Comparison of ENCODE assay signal across 23 mouse cellular contexts in genomic region chr12:70304014-70304413, GRCm38 (mm10). TPM values are rescaled to one million over a fixed set of nuclear protein-coding genes. Genes with fewer than 3 reads are reported as not detected.
DNase-seq lines count a peak whose midpoint lies in the region; ATAC-seq and TF ChIP-seq lines count a peak whose summit lies in the region.
"Had no signal": no experiment of that assay in that cellular context is flagged by ENCODE, and none has a peak within 500 bp of the region (broad histone marks: within the 10 kb centered on the region; RNA-seq: fewer than 3 reads in every experiment).

No protein-coding gene starts in this region.

- DNase-seq in hindbrain, embryonic 14.5 days (ENCODE audit: low spot score) = peak; percentile 51
- DNase-seq in hindbrain, embryonic 10.5 days (ENCODE audit: low spot score) = no peak
- DNase-seq in neural tube, embryonic 10.5 days (ENCODE audit: extremely low spot score, low spot score) = no peak
- peak; percentile 45 for DNase-seq in hindbrain, postnatal 0 days (ENCODE audit: low spot score)
- no peak for DNase-seq in testis, postnatal 14 days (ENCODE audit: low spot score)
- DNase-seq in cerebellum, postnatal 25 days = no peak
- DNase-seq: adrenal gland, postnatal 36 days; B cell, adult 2 months; cerebellum, adult 18-20 months; gastrocnemius, postnatal 10 days; kidney, postnatal 4 days; layer of hippocampus, adult 9-11 months; lung, postnatal 4 days; thymus, adult 2 months; thymus, postnatal 4 days had no signal

- WGBS in hindbrain, embryonic 14.5 days = 51% methylated on average over 6 of the region's 6 CpGs
- WGBS in hindbrain, embryonic 10.5 days = 85% methylated on average over 6 of the region's 6 CpGs
- 78% methylated on average over 6 of the region's 6 CpGs for WGBS in neural tube, embryonic 13.5 days
- 64% methylated on average over 6 of the region's 6 CpGs for WGBS in hindbrain, postnatal 0 days

- no peaks in the 10 kb centered on the region for H3K9me3 ChIP-seq in hindbrain, embryonic 14.5 days (ENCODE audit: control insufficient read depth, low read length)
- H3K9me3 ChIP-seq in hindbrain, embryonic 10.5 days = no peaks in the 10 kb centered on the region
- H3K9me3 ChIP-seq in neural tube, embryonic 13.5 days = no peaks in the 10 kb centered on the region
- no peaks in the 10 kb centered on the region for H3K9me3 ChIP-seq in hindbrain, postnatal 0 days (ENCODE audit: low read length)
- H3K9me3 ChIP-seq: G1E; heart, embryonic 10.5 days; limb, embryonic 10.5 days had no signal

- H3K27ac ChIP-seq in hindbrain, embryonic 14.5 days = peak overlapping the region; percentile 58
- H3K27ac ChIP-seq in hindbrain, embryonic 10.5 days = no peak overlapping the region
- peak overlapping the region; percentile 52; the same call in 1 of the 2 replicates for H3K27ac ChIP-seq in neural tube, embryonic 13.5 days (replicated peaks)
- H3K27ac ChIP-seq in hindbrain, postnatal 0 days = peak overlapping the region; percentile 52; the same call in 1 of the 2 replicates
- H3K27ac ChIP-seq: heart, embryonic 10.5 days; limb, embryonic 10.5 days had no signal

- H3K9ac ChIP-seq in hindbrain, embryonic 14.5 days = no peak overlapping the region
- no peak overlapping the region for H3K9ac ChIP-seq in neural tube, embryonic 13.5 days
- H3K9ac ChIP-seq in hindbrain, postnatal 0 days (replicated peaks; ENCODE audit: low read length) = no peak overlapping the region

- no peak for TF ChIP-seq CTCF in hindbrain, postnatal 0 days (IDR thresholded peaks at IDR 0.05; ENCODE audit: low read depth)

- H3K4me1 ChIP-seq in hindbrain, embryonic 14.5 days (replicated peaks; ENCODE audit: control insufficient read depth, insufficient read depth, low read length) = peaks cover 30% of the 10 kb centered on the region; the same call in 1 of the 2 replicates
- no peaks in the 10 kb centered on the region for H3K4me1 ChIP-seq in hindbrain, embryonic 10.5 days (replicated peaks)
- H3K4me1 ChIP-seq in neural tube, embryonic 13.5 days (replicated peaks) = peaks cover 25% of the 10 kb centered on the region
- no peaks in the 10 kb centered on the region; the same call in 1 of the 2 replicates for H3K4me1 ChIP-seq in hindbrain, postnatal 0 days (ENCODE audit: insufficient read depth, low read length)
- H3K4me1 ChIP-seq: heart, embryonic 10.5 days; limb, embryonic 10.5 days had no signal

- H3K4me3 ChIP-seq in hindbrain, embryonic 14.5 days (replicated peaks; ENCODE audit: low read length) = no peak overlapping the region
- H3K4me3 ChIP-seq in hindbrain, embryonic 10.5 days = no peak overlapping the region
- H3K4me3 ChIP-seq in neural tube, embryonic 13.5 days = no peak overlapping the region
- no peak overlapping the region for H3K4me3 ChIP-seq in hindbrain, postnatal 0 days (ENCODE audit: low read length)
- H3K4me3 ChIP-seq: heart, embryonic 10.5 days; limb, embryonic 10.5 days had no signal

- peak; percentile 37; the same call in 1 of the 2 replicates for ATAC-seq in hindbrain, embryonic 14.5 days (ENCODE audit: low FRiP score)
- no peak for ATAC-seq in neural tube, embryonic 13.5 days (ENCODE audit: low read depth)
- peak; percentile 32; the same call in 1 of the 2 replicates for ATAC-seq in hindbrain, postnatal 0 days
- ATAC-seq: intestine, embryonic 16.5 days; Patski had no signal

- H3K27me3 ChIP-seq in hindbrain, embryonic 14.5 days (ENCODE audit: control insufficient read depth, insufficient read depth, low read length) = no peaks in the 10 kb centered on the region
- no peaks in the 10 kb centered on the region for H3K27me3 ChIP-seq in hindbrain, embryonic 10.5 days (ENCODE audit: insufficient read depth, poor library complexity, severe bottlenecking)
- no peaks in the 10 kb centered on the region for H3K27me3 ChIP-seq in neural tube, embryonic 13.5 days
- H3K27me3 ChIP-seq in hindbrain, postnatal 0 days (ENCODE audit: insufficient read depth, low read length) = no peaks in the 10 kb centered on the region
- H3K27me3 ChIP-seq: CH12.LX had no signal

- H3K36me3 ChIP-seq in hindbrain, embryonic 14.5 days (replicated peaks; ENCODE audit: control insufficient read depth, insufficient read depth) = no peaks in the 10 kb centered on the region
- no peaks in the 10 kb centered on the region for H3K36me3 ChIP-seq in hindbrain, embryonic 10.5 days
- H3K36me3 ChIP-seq in neural tube, embryonic 13.5 days = no peaks in the 10 kb centered on the region
- H3K36me3 ChIP-seq in hindbrain, postnatal 0 days (ENCODE audit: insufficient read depth, low read length) = no peaks in the 10 kb centered on the region
- H3K36me3 ChIP-seq: G1E; heart, embryonic 10.5 days; limb, embryonic 10.5 days had no signal

- no peak overlapping the region for H3K4me2 ChIP-seq in hindbrain, embryonic 14.5 days (replicated peaks)
- H3K4me2 ChIP-seq in neural tube, embryonic 13.5 days = no peak overlapping the region
- no peak overlapping the region for H3K4me2 ChIP-seq in hindbrain, postnatal 0 days (ENCODE audit: low read depth, low read length)

RNA-seq across cellular contexts. Expression of gene Trim9, which starts 43.4 kb away (rescaled TPM):
- 77.8 and 94.9 TPM in 2 replicates for polyA plus RNA-seq in hindbrain, embryonic 14.5 days (2014; fragmentation: Nextera tagmentation; extraction: Ambion mirVana)
- polyA plus RNA-seq in hindbrain, embryonic 10.5 days (2016; fragmentation: Nextera tagmentation; extraction: Ambion mirVana) = 16.7 and 21.6 TPM in 2 replicates
- 61.0 and 62.3 TPM in 2 replicates for polyA plus RNA-seq in neural tube, embryonic 13.5 days (2015; fragmentation: Nextera tagmentation; extraction: Ambion mirVana)
- 214 and 239 TPM in 2 replicates for total RNA-seq in hindbrain, postnatal 0 days (2014; rRNA removed)
- polyA plus RNA-seq in hindbrain, postnatal 0 days (2015; fragmentation: Nextera tagmentation; extraction: Ambion mirVana) = 102 and 105 TPM in 2 replicates
- total RNA-seq: CH12.LX; megakaryocyte-erythroid progenitor cell, adult 5-6 weeks had no signal
- polyA plus RNA-seq: G1E, Patski had no signal

Comparison
In these comparisons a context has a peak if more than half of its experiments do, and no peak if none do; other contexts are left out.
1. DNase-seq: peak in hindbrain, embryonic 14.5 days (single experiment) and hindbrain, postnatal 0 days (single experiment); none in hindbrain, embryonic 10.5 days (single experiment), neural tube, embryonic 10.5 days (single experiment), testis, postnatal 14 days (single experiment) and cerebellum, postnatal 25 days (0 of 2).